Mouse (Mus musculus): Measurements from ENCODE around the gene Proca1.
A peak's percentile ranks its signal among the peaks of the same experiment; 100 is the strongest.

Gene Proca1

DNA sequence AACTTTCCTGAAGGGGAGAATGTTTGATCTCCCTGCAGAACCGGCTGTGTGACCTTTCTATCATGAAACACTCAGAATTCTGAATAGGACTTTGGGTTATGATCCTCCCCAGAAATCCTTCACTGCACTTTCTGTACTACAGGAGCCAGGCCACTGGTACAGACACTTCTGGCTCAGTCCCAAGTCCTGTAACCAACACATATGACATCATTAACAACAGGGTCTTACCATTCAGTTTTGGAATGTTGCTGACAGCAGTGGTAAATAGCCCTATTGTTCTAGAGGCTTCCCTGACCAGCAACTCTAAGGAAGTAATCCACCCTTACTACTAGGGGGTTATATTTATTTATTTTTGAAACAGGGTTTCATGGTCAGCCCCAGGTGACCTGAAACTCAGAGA is at the start of gene Proca1:
Gene Proca1, plus strand, starts transcription at position 280 of the 400 bp plus-strand sequence.
- DNase-seq, result no peak

- no peak for DNase-seq
Observed at GRCm38 (mm10) chr11:78143520-78143919, 49.7 kb upstream of the Proca1 start.

DNA sequence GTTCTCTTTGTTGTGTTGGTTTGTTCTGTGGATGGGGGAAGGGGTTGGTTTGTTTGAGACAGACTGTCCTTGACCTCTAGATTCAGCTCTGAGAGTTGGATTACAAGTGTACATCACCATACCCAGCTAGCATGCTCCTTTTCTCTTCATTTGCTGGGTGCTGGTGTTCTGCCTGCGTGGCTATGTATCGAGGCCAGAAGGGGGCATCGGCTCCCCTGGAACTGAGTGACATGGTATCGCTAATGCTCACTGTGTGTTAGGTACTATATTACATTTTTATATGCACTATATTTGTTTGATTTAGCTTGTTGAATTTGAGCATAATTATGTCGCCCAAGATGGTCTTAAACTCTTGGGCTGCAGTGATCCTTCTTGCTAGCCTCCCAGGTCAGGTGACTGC is 47.0 kb upstream of the Proca1 start:
- no peak for DNase-seq

- no peak for DNase-seq
Observed at GRCm38 (mm10) chr11:78146707-78147543, 46.3 kb upstream of the Proca1 start.

GRCm38 (mm10) chr11:78151161-78151560 is 42.0 kb upstream of the Proca1 start:
- DNase-seq, result no peak

DNA sequence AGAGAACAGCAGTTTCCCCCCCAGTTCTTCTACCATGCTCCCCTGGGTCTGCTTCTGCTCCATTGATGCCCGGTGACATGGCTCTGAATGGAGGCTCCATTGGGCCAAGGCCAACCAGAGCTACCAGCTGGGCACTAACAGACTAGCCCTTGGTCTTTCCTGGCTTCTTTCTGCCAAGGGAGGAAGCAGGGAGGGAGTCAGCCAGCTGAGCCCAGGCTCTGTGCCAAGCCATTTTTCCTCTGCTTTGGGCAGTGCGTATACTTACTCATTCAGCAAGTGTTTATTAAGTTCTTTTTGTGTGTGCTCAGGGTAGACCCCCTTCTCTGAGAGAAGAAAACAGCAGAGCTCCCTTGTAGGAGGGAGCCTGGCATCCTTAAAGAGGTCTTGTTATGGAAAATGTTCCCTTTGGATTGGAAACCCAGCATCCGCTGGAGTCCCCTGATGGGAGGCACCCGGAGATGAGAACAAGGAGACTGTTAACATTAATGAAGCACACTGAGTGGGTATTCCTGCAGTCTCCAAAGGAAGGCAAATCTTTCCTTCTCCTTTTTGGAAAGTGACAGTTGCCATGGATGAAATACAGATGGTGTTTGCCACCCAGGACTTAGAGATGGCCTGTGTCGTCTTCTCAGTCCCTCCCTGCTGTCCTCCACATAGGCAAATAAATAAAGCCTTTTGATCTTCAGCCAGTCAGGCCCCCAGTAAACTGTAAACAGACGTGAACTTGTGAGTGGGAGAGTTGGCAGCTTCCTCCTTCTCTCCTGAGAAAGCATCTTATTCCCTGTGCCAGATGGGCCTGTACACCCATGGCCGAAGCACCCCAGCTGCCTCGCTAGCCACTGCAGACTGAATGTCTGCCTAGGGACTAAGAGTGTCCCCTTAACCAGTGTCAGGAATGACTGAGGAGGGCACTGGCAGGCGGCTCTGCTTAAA is 40.6 kb upstream of the Proca1 start:
- DNase-seq, result peak; percentile 93

DNA sequence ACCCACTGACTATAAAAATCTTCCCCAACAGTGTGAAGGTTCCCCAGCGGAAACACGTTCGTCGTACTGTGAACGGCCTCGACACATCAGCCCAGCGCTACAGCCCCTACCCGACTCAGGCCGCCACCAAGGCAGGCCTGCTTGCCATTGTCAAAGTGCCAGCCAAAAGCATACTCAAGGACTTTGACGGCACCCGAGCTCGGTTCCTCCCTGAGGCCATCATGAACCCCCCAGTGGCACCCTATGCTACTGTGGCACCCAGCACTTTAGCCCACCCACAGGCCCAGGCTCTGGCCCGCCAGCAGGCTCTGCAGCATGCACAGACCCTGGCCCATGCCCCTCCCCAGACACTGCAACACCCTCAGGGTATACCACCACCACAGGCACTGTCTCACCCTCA is 39.4 kb upstream of the Proca1 start:
- no peak for DNase-seq

- DNase-seq, result no peak
Observed at GRCm38 (mm10) chr11:78155674-78156073, 37.5 kb upstream of the Proca1 start.

- no peak for DNase-seq
Observed at GRCm38 (mm10) chr11:78156156-78156699, 37.0 kb upstream of the Proca1 start.

DNA sequence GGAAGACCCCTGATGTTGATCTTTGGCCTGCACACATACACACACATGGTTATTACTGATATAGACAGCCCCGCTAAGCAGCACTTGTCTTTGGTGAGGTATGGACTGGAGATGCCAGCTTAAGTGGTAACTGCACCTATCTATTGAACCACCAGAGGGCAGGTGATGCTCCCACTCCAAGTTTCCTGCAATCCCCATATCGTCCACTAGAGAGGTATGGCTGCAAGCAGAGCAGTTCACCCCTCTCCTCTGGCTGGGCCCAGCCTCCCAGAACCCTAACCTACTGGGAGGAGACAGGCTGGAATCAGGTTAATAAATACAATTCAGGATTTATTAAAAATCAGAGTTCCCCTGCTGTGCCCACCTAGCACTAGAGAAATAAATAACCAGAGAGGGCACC is 34.1 kb upstream of the Proca1 start:
- DNase-seq, result peak; percentile 81

DNA sequence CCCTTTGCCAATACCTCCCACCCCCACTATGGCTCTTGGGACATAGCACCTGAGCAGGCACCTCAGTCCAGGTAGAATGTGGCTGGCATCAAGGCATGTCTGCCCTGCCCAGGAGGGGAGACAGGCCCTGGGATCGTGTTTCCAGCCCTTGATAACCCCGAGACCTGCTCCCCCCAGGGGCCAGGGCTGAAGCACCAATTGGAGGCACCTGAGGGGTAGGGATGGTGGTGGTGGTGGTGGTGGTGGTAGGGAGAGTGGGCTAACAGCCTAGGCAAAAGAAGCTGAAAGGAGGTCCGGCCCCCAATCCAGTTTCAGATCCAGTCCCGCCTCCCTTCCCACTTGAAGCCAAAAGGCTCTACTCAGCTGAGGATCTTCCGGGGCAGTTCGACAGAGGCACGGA is 33.6 kb upstream of the Proca1 start:
- DNase-seq, result no peak

- DNase-seq, result no peak
Observed at GRCm38 (mm10) chr11:78160171-78160570, 33.0 kb upstream of the Proca1 start.

DNA sequence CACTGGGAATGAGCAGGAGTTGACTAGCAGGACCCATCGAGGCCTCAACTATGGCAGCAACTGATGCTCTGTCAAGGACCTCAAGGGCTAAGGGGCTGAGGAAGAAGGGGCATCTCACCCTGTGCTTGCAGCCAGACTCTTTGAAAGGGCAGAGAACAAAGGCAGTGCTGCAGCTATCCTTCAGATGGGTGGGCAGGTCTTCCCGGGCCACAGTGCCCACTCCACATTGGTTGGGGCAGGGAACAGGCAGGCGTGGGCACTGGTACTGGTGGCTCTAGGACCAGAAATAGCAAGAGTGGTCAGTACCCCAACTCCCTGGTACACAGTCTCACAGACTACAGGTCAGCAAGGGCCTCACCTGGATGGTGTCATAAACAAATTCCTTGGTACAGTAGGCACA is 32.5 kb upstream of the Proca1 start:
- DNase-seq, result no peak

DNA sequence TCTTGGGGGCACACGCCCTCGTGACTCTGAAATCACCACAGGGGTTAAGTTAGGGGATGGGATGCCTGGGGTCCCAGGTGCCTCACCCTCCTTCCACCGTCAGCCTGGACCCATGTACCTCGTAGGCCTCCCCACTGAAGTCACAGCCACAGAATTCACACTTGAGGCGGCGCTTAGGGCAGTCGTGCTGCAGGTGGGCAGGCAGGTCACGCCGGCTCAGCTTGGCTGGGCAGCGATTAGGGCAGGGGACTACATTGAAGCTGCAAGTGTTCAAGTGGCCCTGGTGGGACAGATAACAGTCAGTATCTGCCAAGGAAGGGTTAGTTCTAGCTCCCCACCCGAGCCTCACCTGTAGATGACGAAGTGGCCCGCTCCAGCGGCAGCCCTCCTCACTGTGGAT is 32.0 kb upstream of the Proca1 start:
- no peak for DNase-seq

DNA sequence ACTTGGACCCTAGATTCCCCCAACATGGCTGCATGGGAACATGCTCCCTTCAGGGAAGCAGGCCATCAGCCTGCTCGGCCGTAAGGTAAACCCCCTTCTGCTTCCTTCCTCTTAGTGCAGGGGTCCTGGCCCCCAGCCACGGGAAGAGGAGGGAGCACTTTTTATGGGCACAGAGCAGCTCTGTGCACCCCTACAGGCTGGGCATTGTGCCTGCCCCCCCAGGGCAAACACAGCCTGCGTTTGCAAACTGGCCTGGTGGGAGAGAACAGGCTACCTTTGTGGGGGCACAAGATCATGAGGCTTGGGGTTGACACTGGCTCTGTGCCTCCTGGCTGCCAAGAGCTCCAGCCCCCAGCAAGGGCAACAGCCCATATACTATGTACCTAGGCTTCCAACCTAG is 31.2 kb upstream of the Proca1 start:
- DNase-seq, result no peak

DNA sequence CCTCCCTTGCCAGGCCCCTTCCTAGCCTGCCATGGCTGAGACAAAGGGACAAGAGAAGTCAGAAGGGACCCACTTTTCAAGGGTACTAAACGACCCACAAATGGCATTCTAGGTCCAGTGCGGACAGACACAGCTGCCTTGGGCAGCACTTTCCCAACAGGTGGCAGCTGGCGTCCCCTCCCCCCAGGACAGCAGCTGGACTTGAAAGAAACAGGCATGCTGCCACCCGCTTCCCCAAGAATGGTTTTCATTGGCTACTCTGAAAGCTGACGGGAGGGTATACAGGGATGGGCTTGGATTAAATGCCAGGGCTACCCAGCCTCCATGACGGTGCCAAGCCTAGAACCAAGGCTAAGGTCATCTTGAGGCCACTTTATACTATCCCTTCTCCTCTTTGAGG is 30.7 kb upstream of the Proca1 start:
- no peak for DNase-seq

GRCm38 (mm10) chr11:78163045-78163444 is 30.1 kb upstream of the Proca1 start:
- no peak for DNase-seq

- DNase-seq, result no peak
Observed at GRCm38 (mm10) chr11:78163681-78164603, 29.2 kb upstream of the Proca1 start.

- DNase-seq, result no peak
Observed at GRCm38 (mm10) chr11:78164604-78164923, 28.6 kb upstream of the Proca1 start.

DNA sequence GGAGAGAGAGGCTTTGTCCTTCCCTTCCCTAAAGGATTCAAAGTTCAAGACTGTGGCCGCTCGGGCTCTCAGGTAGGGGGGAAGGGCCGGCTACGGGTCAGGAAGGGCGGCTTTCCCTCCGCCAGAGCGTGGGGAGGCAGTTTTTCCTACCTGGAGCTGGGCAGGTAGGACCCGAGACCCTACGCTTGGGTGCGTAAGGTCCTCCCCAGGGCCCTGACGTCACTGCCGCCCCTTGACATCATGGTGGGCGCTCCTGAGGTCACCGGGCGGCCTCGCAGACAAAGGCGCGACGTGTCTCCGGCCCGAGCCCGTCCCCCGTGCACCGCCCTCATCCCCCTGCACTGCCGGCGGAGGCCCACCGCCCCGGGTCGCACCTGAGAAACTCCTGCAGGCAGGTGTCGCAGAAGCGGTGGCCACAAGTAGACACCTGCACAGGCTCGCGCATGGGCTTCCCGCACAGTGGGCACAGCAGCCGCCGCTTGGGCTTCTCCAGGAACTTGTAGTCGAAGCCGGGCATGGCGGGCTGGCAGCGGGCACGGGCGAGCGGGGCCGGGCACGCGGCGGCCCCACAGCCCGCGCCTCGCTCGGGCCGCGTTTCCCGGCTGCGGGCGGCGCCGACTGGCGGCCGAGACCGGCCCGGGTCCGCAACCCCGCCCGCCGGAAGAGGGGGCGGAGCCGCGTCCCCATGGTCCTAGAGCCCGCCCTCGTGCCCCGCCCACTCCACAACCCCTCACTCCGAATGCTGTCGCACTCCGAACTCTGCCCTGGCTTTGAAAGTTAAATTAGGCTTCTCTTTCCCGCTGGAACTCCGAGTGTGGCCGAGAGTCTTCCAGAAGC is 28.1 kb upstream of the Proca1 start, which contains the start of gene Traf4:
Gene Traf4, minus strand, starts transcription at position 666 of the 837 bp plus-strand sequence.
- no peak for DNase-seq

DNA sequence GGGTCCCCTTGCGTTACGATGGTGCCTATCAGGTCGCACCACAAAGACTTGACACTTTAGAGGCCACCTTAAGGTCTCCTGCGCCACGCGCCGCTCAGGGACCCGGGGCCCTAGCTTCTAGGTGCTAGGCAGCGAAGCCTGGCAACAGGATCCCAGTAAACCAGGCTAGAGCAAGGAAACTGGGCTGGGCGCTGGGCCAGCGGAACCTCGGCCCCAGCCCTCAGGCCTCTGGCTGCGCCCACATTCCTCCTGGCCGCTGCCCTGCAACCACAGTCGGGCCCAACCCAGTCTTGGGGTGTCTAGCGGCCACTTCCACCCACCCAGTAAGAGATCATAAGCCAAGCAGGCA is 27.5 kb upstream of the Proca1 start:
- no peak for DNase-seq

DNA sequence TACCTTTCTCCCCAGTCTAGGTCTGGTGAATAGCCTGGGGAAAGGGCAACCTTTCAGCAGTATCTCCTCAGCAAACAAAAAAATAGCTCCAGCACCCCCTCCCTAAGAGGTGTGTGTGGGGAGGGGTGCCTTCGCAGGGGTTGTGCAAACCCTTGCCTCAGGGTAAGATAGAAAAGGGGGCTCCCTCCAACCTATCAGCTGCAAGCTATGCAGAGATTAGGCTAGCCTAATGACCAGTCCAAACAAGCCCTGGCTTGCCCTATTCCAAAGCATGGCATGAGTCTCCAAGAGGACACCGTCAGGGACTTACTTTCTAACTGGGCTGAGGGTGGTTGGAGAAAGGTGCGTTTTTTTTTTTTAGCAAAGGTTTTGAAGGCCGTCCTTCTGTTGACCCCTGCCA is 27.0 kb upstream of the Proca1 start:
- no peak for DNase-seq

All from layer of hippocampus, adult 9-11 months (tissue).